Mouse (Mus musculus) skeletal muscle tissue, adult 2 months (tissue): Measurements from ENCODE around the gene Cd36.
"Not testable (repeated sequence)": the region's sequence is repeated elsewhere in the genome, so short reads cannot be mapped to it uniquely, and the experiment has no call there.

Experiments
- DNase-seq: peaks from one replicate; pipeline ENCODE4 v3.0.0-alpha.2; 2012; ENCODE audit warnings: low read depth, low spot score

Cd36 gene

DNA sequence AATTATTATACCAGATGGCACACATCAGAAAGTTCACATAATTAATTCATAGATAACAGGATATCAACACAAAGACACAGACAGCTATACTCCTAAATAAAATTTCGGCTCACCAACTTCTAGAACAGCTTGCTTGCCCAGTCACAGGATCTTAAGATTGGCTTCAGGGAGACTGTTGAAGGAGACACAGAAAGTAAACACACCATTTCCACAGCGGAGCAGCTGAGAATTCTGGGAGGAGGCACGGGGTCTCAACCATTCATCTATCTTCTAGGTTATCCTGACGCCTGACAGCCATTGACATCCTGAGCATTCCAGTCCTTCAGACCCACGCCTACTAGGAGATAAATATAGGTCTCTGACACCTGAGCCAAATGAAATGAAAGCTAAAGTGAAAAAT lies at the start of gene Cd36:
Cd36 (minus strand) TSS at position 204 of the 400 bp plus-strand sequence.
- peak; percentile 21 for DNase-seq

DNA sequence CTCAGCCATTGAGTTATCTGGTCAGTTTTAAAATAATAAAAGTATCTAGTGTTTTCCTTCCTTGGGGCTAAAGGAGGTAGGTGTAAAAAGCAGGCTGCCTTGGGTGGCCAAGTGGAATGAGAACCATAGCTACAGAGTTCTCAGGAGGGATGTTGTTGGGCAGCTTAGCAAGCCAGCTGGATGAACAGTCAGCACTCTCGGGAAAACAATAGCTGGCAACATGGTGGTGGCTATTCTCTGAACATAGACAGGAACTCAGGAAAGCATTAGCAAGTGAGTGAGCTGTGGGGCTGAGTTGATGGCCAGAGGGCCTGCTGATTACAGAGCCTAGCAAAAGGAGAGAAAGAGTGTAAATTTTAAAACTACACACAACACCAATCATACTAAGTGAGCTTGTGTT lies 45.9 kb upstream of the Cd36 start:
- no peak for DNase-seq

DNA sequence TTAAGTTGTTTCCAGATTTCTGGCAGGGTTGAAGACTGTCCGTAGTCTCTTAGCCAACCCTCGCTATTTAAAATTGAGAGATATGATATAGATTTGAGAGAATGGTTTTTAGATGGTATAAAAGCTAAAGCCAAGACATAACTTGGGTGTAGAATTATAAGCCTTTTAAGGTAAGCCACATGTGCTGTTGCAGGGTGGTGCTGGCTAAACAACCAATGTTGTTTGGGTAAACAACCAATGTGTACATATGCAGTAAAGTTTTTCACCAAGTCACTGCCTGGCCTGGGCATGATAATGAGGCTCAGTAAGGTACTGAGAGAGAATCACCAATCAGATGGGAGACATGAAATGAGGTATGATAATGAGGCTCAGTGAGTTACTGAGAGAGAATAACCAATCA lies 43.0 kb upstream of the Cd36 start:
- DNase-seq: not testable (repeated sequence)

DNA sequence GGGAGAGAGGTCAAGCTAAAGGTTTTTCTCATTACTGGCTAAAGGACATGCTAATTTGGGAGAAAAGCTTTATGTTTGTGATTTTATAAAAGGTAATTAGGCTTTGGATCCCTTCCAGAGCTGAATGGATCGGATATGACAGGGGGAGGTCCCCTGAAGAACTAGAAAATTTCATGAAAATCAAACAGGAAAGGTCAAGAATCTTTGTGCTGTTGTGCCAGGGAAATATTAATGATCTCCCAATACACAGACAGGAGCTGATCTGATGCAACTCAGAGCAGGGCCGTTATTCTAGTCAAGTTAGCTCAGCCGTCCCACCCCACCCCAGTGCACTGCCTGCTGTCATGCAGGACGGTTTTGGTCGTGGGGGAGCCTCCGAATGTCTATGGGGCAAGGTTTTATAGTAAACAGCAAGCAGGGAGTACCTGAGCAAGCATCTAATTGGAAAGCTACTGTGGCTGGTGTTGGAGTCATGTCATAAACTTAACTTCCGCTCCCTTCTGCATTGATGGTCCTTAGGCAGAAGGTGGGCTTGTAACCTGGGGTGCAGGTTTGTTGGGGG lies 40.5 kb upstream of the Cd36 start:
- DNase-seq: no peak

DNA sequence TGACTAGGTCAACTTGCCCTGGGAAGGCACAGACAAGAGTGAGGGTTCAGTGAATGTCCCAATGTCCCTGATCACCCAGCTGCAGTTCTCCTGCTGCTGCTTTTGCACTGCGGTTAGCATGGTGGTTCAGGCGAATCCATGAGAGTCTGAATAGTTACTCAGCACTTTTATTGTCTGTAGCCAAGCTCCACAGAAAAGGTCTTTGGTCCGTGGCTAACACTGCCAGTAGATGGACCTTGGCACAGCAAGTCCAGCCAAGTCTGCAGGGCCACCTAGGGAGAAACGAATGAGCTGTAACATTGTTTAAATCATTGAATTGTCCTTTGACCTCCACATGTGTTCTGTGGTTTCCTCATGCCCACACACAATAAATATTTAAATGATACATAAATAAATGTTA lies 39.9 kb upstream of the Cd36 start:
- no peak for DNase-seq

DNA sequence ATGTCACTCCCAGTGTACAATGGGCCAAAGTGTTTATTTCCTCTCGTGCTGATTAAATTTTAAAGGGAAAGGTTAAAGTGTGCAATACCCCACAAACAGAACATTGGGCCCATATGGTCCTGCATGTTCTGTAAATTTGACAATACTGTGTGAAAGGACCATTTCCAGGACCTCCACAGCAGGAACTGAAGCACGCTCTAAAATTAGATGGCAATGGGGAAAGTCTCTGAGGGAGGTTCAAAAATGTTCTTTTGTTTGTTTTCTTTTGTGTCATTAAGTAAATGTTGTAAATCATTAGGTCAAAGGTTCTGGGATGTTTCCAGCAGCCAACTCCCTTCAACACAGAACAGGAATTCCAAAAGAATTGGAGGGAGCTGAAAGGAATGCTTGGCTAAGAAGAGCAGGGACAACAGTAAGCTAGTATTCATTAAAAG lies 35.5 kb upstream of the Cd36 start:
- DNase-seq: peak; percentile 59

DNA sequence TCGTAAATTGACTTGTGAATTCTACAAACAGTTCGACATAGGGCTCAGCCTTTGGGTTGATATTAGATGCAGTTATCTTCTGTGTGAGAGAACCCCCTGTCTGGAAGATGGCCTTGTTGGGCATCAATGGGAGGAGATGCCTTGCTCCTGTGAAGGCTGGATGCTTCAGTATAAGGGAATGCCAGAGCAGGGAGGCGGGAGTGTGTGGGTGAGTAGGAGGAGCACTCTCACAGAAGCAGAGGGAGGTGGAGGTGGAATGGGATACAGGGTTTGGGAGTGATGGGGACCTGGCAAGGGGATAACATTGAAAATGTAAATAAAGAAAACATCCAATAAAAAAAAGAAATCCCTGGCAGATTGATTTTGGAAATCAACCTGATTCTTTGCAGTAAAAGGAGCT lies 35.0 kb upstream of the Cd36 start:
- no peak for DNase-seq

DNA sequence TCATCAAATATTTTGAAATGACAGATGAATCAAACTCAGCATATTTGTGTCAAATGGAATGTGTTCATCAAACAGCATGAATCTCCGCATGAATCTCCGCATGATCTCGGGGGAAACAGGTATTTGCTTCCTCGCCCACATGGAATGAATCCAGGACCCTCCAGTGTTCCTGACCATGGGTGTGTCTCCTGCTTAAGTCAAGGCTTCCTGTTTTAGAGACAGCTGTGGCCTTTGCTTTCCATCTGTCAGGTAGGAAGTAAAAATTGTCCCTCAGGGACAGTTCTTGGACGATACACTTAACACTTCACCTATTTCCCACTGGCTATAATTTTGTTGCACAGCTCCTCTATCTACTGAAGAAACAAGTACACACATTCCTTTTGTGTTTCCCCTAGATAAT lies 30.4 kb upstream of the Cd36 start:
- peak; percentile 28 for DNase-seq

DNA sequence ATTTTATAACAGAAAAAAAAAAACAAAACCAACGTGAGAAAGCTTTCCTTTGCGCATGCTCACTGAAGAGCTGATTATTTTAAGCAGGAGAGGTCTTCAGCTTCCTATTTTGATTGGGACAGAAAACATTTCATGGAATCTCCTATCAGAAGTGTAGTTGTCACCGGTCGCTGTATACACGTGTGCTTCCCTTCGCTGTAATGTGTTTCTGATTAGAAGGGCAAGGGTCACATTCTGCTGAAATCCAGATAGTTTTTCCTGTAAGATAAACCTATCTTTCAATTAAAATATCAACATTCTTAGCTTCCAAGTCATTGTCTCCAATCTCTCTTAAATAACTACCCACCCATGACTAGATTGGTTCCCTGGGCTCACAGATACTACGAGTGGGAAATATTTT lies 16.2 kb upstream of the Cd36 start:
- no peak for DNase-seq

DNA sequence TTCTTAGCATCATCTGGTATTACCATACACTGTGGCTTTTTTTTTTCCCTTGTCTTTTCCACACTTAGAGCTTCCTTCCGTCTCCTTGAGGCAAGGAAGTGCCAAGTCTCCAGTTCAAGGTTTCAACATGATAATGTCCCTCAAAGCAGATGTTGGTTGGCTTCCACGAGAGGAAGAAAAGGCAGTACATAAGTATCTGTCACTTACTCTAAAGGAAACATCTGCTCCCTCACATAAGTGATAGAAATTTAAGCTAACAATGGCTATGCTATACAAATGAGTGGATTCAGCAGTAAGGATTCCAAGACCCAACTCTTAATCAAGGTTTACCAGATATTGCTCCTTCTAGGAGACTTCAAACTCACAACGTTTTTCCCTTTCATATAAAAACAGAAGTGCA lies 10.3 kb upstream of the Cd36 start:
- peak; percentile 42 for DNase-seq

DNA sequence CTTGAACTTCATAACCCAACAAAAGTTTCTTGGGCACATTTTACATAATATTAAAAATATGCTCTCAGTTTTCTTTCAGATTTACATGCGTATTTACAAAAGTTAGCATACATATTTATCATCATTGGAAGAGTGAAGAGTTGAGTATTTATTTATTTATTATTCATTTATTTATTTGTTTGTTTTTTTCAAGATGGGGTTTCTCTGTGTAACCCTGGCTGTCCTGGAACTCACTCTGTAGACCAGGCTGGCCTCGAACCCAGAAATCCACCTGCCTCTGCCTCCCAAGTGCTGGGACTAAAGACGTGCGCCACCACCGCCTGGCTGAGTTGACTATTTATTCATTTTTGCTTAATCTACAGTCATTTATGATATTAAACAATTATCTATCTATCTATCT lies 9.0 kb upstream of the Cd36 start:
- DNase-seq: not testable (repeated sequence)

DNA sequence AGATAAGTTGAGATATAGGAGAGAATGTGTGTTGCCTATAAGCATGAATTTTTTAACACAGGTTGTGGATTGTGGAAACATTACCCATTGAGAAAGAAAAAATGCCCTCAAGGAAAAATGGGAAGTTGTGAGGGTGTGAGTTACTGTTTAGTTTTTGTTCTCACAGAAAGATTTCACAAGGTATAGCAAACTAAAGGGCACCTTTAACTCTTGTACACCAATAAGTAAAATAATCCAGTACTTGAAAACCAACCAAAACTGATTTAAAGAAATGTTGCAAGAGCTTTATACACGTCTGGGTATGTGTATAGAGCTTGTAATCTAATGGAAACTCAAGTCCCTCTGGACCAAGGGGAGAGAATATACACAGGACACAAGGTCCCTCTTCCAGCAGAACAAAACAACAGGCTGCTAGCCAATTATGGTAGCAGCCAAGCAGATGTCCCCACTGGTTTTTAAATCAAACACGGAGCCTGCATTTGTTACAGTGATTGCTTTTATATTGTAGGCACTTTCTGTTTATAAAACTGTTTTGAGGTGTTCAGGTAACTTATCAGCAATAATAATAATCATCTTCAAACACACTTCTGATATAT lies 5.1 kb upstream of the Cd36 start:
- DNase-seq: peak; percentile 37

DNA sequence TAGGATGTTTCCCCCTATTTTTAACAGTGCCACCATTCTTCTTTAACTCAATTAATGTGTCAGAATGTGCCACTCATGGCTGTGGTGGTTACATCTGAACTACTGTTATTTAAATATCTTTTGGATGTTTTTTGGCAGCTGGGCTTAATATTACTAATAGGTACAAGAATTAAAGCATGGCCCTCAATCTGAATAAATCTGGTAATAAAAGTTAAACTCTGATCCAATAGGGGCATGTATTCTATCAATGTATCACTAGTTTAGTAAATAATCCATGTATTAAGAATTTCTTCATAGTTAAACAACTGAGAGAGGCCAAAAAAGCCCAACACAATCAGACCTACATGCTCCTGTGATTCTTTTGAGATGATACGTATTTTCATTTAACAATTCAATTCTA lies 690 bp upstream of the Cd36 start:
- no peak for DNase-seq

DNA sequence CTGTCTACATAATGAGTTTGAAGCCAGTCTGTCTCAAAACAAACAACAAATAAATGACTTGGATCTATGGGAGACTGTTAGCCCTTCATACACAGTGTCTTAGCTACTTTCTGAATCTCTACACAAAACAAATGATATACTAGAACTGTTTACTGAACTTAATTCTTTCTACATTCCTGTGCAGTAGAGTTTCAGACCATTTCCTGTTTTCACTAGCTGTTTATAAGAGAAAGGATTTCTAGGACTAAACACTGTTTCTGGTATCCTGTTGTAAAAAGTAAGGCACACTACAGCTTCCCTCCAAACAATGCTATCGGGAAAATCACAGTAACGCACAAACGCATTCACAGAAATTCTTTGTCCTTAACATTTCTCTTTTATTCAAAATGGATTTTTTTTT lies 2.2 kb downstream of the Cd36 start:
- no peak for DNase-seq

DNA sequence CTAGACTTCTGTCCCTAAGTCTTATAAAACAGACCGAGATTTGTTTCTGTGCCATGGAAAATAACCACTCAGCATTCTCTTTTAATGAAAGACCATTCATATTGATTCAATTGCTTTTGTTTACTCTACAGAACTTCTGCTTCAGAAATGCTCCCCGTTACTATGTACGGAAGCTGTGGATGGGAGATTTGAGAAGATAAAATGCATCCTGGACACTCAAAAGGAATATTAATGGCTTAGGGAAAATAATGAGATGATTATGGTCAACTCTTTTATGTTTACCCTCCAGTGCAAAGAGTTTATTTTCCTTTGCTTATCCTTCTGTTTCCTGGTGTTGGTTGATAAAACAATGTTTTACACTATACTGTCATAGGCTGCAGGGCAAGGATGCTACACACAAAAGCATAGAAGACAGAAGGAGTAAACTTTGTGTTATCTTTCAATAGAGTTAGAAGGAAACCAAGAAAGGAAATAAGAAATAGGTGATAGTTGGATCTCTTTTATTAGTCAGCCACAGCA lies 5.2 kb downstream of the Cd36 start:
- DNase-seq: no peak

DNA sequence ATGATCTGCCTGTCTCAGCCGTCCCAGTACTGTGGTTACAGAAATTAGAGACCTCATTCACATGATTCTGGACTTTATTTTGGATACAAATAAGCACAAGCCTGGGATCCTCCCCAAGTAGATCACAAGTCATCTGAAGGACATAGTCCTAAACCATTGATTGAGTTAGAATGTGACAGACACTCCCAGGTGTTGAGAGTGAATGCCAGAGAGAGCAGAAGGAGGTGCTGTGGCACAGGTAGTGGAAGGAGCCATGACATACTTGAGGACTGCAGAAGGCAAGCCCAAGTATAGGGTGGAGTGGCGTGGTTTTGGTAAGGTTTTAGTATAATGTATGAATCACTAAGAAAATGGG lies 7.1 kb downstream of the Cd36 start:
- no peak for DNase-seq

DNA sequence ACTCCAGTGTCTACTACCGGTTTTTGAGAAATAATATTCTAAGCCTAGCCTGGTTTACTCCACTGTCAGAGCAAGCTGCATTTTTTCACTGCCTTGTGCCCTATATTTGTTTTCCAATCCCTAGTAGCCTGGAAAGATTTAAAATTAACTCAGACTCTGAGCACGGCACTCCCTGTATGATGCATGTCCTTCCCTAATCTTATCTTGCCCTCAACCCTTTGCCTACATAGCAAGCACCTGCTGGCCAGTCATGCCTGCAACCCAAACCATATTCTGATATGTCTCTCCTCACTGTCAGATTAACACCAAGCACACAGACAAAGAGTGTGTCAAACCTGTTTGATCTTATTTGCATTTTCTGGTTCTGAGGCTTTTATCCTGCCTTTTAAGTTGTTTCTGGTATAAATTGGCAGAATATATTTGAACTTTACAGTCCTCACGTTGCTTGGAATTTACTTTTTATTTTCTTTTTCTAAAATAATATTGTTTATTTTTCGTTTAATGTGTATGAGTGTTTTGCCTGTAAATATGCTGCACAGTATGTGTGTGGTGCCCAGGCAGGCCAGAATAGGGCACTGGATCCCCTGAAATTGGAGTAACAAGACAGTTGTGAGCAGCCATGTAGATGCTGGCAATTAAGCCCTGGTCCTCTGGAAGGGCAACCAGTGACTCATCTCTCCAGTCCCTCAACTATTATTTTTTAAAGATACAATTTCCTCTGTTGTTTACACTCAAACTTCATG lies 7.6 kb downstream of the Cd36 start:
- no peak for DNase-seq

DNA sequence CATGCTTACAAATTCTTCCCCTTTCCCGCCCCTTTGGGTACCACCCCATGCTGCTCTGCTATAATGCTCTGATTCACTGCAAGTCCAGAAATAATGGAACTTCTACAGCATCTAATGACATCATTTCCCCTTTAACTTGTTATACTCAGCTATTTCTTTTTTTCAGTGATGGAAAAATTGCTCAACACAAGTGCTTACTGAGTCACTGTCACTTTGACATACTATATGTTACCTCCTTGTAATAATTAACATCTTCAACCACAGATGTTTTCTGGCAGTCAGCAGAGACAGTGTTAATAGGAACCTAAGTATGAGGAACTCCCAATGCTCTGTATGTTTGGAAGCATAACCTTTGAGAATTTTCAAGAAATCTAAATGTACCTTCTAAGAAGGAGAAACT lies 8.7 kb downstream of the Cd36 start:
- DNase-seq: no peak

DNA sequence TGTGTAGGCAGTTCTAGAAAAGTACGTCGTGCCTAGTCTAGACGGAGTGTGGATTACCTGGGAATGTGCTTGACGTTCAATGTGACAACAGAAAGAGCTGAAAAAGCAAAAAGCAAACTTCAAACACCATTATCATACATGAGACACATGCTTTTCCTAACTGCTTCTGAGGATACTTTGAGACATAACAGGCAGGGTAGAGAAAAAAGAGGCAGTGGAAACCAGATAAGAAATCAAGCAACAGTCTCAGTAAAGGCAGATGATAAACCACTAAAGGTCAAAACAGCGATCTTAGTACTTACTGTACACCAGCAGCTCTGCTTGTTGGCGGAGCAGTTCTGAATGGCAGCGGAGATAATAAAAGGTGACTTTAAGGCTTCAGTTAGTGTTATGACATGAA lies 11.6 kb downstream of the Cd36 start:
- DNase-seq: no peak

DNA sequence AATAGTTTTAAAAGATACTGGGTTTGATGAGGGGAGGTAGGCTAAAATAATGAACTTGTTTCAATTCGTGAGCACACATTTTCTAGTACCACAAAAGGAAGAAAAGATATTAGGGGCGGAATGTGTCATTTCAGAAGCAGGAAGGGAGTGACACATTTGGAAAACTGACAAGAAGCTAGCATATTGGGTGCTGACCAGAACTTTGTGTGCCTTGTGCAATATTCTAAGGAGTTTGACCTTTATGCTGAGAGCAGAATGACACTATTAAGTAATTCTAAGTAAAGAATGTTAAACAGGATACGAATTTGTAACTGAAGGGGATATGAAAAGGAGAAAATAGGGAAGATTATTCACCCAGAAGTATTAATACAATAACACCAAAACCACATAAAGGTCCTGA lies 12.0 kb downstream of the Cd36 start:
- DNase-seq: peak; percentile 74

DNA sequence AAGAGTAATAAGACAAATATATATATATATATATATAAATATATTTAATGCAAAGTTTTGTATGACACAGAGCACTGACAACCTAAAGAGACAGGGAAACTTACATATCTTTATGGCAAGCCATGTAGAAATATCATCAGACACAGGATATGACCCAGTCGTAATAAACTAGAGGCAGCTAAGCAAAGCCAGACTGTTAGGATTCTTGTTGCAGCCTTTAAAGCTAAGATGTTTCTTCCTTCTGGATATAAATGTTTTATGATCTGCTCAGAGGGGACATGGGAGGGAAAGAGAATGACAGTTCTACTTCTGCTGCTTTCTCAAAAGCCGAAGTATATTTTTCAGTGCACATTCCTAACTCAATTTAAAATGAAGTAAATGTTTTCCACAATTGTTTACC lies 14.3 kb downstream of the Cd36 start:
- no peak for DNase-seq

DNA sequence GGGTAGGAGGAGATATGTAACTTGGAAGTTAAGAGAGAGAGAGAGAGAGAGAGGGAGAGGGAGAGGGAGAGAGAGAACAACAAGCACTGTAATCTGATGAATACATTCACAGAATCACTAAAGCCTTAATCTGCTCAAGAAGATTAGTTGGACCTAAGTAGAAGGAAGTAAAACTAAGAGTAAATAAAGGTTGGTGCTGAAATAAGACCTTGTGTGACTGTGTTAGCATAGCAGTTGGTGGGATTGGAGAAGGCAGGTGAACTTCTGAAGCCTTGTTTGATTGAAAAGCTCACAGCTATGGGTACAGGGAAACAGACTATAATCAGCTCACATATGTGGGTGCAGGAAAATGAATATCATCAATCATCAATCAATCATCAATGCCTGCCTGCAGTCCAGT lies 23.2 kb downstream of the Cd36 start:
- no peak for DNase-seq

DNA sequence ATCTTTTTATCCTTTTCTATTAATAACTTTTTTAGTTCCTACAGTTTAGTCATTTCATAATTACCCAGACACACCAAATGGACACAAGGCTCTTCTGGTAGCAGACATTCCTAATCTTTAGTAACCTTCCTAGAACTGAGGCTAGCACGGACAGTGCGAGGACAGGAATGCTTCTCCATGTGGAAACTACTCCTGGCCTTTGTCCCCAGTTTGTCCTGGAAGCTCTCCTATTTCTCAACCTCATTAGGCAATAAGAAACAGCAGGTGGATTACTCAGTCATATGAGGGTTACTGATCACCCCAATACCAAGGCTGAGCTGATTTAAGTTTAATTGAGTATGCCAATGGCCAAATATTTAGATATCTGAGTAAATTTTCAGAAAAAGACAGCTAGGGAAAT lies 25.5 kb downstream of the Cd36 start:
- no peak for DNase-seq
